Mouse (Mus musculus): Measurements from ENCODE around the gene Pvalb. TPM values are rescaled to one million over a fixed set of nuclear protein-coding genes. Genes with fewer than 3 reads are reported as not detected.

Pvalb gene
- polyA plus RNA-seq (2015; fragmentation: Nextera tagmentation; extraction: Ambion mirVana): not detected in 2 replicates

DNA sequence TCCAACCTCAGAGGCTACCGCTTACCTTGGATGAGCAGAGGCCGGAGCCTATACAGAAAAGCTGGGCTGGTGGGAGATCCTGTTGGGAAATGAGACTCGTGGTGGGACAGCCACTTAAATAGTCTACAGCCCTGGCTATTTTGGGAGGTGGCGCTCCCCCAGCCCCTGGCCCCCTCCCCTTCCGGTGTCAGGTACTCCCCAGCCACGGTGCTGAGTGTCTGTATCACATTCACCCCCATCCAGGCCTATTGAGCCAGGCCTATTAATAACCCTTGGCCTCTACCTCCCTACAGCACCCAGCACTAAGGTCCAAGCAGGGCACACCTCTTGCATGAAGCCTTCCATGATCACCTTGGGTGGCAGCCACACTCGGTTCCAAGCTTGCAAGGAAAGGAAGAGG, at the start of gene Pvalb:
Pvalb (minus strand) TSS at position 89 of the 400 bp plus-strand sequence.
- Histone ChIP-seq H3K9me3 (no peaks in the 10 kb centered on the region), H3K27ac (no peak within 1 kb of the TSS), H3K36me3 (no peaks in the 10 kb centered on the region), H3K4me2 (replicated peaks) (no peak within 1 kb of the TSS), H3K27me3 (replicated peaks) (peaks cover 46% of the 10 kb centered on the region), H3K4me3 (replicated peaks) (no peak within 1 kb of the TSS), H3K9ac (no peak within 1 kb of the TSS), H3K4me1 (replicated peaks) (peaks cover 4% of the 10 kb centered on the region; the same call in 1 of the 2 replicates)
- WGBS: 87% methylated on average over 7 of the region's 7 CpGs
- ATAC-seq: no peak

DNA sequence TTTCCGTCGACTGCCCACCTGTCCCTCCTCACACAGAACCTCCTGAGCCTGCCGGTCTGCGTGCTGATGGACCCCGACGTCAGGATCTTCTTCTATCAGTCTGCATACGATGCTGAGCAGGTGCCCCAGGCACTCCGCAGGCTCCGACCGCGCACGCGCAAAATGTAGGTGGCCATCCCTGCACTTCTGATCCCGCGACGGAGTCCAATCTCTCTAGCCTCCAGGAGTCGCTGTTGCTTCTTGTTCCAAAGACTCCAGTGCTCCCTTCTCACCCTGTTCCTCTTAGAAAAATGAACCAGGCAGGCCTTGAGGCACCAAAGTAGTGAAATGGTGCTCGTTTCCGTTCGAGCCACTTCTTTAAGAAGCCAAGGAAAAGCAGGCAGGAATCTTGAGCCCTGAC, 48.6 kb upstream of the Pvalb start:
- Histone ChIP-seq H3K4me3 (replicated peaks) (no peak overlapping the region), H3K4me2 (replicated peaks) (no peak overlapping the region), H3K9me3 (no peaks in the 10 kb centered on the region), H3K27ac (no peak overlapping the region), H3K27me3 (replicated peaks) (peaks cover 27% of the 10 kb centered on the region), H3K9ac (no peak overlapping the region), H3K4me1 (replicated peaks) (no peaks in the 10 kb centered on the region), H3K36me3 (no peaks in the 10 kb centered on the region)
- no peak for ATAC-seq
- 20% methylated on average over 20 of the region's 20 CpGs for WGBS

DNA sequence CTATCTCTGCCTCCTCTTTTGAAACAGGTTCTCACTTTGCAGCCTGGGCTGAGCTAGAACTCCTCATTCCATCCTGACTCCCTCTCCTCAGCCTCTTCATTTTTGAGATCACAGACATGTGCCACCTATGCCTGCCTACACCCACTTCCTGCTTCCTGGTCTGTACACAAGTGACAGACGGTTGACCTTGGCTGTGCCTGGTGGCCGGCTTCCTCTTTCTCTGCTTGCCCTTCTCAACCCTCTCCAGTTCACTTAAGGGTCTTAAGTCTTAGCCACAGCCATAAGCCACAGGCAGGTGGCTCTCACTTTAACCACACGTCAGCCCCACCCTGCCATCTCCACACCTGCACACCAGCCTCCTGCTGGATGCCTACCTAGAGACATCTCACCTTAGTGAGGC, 42.2 kb upstream of the Pvalb start:
- no peak overlapping the region for H3K9ac ChIP-seq
- ATAC-seq: no peak
- H3K4me2 ChIP-seq (replicated peaks): no peak overlapping the region
- H3K27ac ChIP-seq: no peak overlapping the region
- WGBS: 64% methylated on average over 3 of the region's 3 CpGs
- H3K4me3 ChIP-seq (replicated peaks): no peak overlapping the region
- H3K4me1 ChIP-seq (replicated peaks): 0 out of 2 replicates have a peak, but pooled peaks cover 2% of the 10 kb centered on the region
- H3K9me3 ChIP-seq: no peaks in the 10 kb centered on the region
- peaks cover 3% of the 10 kb centered on the region for H3K27me3 ChIP-seq (replicated peaks)
- H3K36me3 ChIP-seq: no peaks in the 10 kb centered on the region

DNA sequence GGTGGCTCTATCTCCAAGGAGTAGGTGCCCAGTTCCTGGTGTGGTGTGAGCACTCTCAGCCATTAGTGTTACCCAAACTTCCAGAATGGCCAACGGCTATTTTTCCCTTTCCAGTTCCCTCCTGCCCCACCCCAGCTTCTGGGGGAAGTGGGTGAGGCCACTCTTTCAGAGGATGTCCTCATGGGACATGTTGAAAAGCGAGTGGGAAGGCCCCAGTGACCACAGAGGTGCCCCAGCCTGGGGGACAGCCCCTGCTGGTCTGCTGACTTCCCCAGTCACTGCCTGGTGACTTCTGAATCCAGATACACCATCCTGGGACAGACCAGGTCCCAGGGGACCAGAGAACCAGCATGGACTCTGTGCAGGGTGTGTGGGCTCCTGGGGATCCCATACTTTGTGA, 41.5 kb upstream of the Pvalb start:
- H3K36me3 ChIP-seq: no peaks in the 10 kb centered on the region
- H3K9ac ChIP-seq: no peak overlapping the region
- ATAC-seq: no peak
- peaks cover 2% of the 10 kb centered on the region for H3K27me3 ChIP-seq (replicated peaks)
- WGBS: 64% methylated on average over 2 of the region's 2 CpGs
- no peak overlapping the region for H3K4me2 ChIP-seq (replicated peaks)
- no peak overlapping the region for H3K4me3 ChIP-seq (replicated peaks)
- H3K9me3 ChIP-seq: no peaks in the 10 kb centered on the region
- no peak overlapping the region for H3K27ac ChIP-seq
- 0 out of 2 replicates have a peak, but pooled peaks cover 5% of the 10 kb centered on the region for H3K4me1 ChIP-seq (replicated peaks)

DNA sequence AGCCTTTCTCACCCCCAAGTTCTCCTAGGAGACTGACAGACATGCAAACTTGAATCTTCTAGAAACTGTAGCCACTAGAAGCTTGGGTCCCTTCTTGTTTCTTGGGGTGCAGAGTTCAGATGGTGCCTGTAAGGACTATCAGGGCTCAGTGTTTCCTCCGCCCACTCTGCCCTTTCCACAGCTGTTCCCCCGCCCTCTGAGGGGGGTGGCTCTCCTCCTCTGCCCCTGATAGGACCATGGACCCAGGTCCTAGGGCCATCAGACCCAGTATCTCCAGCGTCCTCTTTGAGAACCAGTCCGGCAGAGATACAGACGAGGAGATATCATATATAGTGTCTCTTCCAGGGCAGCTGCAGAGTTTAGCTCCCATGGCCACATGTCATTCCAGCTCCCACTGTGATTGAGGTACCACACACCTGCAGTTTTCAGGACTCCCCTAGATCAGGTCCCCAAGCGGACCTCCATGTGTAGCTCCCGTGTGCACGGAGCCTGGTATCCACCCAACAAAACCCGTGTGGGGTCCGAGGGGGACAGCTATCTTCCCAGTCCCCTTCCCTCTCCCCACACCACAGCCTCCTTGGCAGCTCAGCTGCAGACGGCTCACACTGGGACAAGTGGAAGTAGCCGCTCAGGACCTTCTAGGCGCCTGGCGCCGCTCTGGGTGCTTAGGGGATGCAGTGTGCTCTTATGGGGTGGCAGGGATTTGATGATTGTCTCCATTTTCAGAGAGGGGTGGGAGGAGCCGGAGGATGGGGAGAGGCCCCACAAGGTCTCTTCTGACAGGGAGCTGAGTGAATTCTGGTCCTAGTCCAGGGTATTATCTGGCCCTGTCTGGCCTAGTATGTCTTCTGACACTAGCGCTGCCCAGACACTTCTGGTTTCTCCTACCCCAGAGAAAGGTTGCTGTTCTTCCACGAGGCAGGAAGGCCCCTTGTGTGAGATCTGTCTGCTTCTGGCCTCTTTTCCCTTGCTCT, 40.2 kb upstream of the Pvalb start:
- Histone ChIP-seq H3K4me2 (replicated peaks) (no peak overlapping the region), H3K27me3 (replicated peaks) (peaks cover 2% of the 10 kb centered on the region), H3K27ac (no peak overlapping the region), H3K36me3 (no peaks in the 10 kb centered on the region), H3K4me1 (replicated peaks) (0 out of 2 replicates have a peak, but pooled peaks cover 5% of the 10 kb centered on the region), H3K4me3 (replicated peaks) (no peak overlapping the region), H3K9me3 (no peaks in the 10 kb centered on the region), H3K9ac (no peak overlapping the region)
- ATAC-seq: no peak
- WGBS: 72% methylated on average over 18 of the region's 18 CpGs

DNA sequence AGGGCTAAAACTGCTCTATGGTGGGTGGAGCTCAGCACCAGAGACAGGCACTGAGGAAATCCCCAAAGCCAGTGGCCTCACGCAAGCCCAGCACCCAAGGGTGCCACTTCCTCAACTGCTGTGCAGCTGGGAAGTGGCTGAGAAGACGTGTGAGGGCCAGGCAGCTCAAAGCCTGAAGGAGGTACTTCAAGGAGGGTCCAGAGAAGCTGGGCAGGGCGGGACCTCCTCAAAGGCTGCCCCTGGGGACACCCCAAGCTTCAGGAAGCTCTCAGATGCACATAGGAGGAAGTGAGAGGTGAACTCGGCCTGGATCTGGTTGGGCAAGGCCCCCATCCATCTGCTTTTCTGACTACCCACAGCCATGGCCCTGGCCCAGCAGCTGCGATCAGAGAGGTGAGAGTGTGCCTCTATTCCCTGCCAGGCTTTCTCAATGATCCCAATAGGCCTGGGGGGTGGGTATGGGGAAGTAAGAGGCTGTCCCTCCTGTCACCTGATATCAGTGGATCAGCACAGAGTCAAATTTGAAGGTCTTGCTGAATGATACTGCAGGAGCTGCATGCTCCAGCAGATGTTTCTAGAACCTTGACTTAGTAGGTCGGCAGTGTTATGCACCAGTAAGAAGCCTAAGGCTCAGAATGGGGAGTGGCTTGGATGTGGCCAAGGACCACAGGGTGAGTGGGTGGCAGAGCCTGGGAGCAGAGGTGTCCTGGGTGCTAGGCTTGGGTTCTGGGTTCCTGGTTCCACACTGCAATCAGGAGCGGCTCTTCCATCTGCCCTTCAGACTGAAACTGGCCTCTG, 38.7 kb upstream of the Pvalb start, which contains the start of gene Ncf4:
Ncf4 (plus strand) TSS at position 107 of the 798 bp plus-strand sequence.
- no peak within 1 kb of the TSS; the same call in 1 of the 2 replicates for H3K27ac ChIP-seq
- no peak for ATAC-seq
- 0 out of 2 replicates have a peak, but pooled peaks cover 5% of the 10 kb centered on the region for H3K4me1 ChIP-seq (replicated peaks)
- H3K4me3 ChIP-seq (replicated peaks): no peak within 1 kb of the TSS
- H3K27me3 ChIP-seq (replicated peaks): peaks cover 7% of the 10 kb centered on the region
- no peak within 1 kb of the TSS for H3K4me2 ChIP-seq (replicated peaks)
- 65% methylated on average over 7 of the region's 7 CpGs for WGBS
- H3K36me3 ChIP-seq: no peaks in the 10 kb centered on the region
- H3K9ac ChIP-seq: no peak within 1 kb of the TSS
- H3K9me3 ChIP-seq: no peaks in the 10 kb centered on the region

DNA sequence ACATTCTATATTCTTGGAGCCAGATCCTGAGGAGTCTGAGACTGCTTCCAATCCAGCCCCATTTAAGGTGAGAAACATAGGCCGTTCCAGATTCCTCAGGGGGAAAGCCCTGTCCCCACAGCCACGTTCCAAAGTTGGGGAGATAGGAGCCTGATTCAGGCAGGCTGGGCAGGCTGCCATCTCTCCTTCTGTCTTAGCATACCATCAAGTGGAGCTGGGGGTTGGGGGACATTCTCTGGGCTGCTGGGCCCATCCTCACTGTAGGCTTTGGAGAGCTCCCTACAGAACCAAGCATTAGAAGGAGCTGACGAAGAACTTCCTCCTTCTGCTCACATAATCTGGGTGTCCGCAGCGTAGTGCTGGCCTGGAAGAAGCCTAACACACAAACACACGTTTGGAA, 37.6 kb upstream of the Pvalb start:
- no peak overlapping the region for H3K4me2 ChIP-seq (replicated peaks)
- H3K27me3 ChIP-seq (replicated peaks): peaks cover 13% of the 10 kb centered on the region; the same call in 1 of the 2 replicates
- no peaks in the 10 kb centered on the region for H3K9me3 ChIP-seq
- no peak overlapping the region for H3K9ac ChIP-seq
- ATAC-seq: peak; percentile 28; the same call in 1 of the 2 replicates
- H3K36me3 ChIP-seq: no peaks in the 10 kb centered on the region
- WGBS: 62% methylated on average over 6 of the region's 6 CpGs
- H3K4me1 ChIP-seq (replicated peaks): 0 out of 2 replicates have a peak, but pooled peaks cover 5% of the 10 kb centered on the region
- H3K27ac ChIP-seq: no peak overlapping the region
- no peak overlapping the region for H3K4me3 ChIP-seq (replicated peaks)

DNA sequence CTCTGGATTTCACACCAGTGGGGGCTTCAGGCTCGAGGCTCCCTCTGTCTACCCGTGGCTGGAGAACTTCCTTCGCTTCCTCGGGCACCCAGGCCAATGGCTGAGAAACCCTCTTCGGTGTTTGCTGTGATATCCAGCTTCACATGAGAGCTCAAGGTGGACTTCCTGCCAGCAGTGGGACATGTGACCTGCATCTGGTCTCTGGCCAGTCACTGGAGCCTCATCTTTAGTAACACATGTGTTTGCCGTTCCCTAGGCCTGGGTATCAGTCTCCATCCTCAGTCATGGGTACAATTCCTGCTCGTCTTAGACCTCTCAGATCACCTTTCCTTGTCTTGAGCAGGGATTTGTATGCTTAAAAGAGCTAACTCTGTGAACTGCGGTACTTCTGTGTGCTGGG, 36.9 kb upstream of the Pvalb start:
- no peaks in the 10 kb centered on the region for H3K9me3 ChIP-seq
- no peak overlapping the region for H3K4me3 ChIP-seq (replicated peaks)
- H3K4me1 ChIP-seq (replicated peaks): 0 out of 2 replicates have a peak, but pooled peaks cover 5% of the 10 kb centered on the region
- no peak overlapping the region for H3K9ac ChIP-seq
- no peak for ATAC-seq
- H3K36me3 ChIP-seq: no peaks in the 10 kb centered on the region
- H3K27me3 ChIP-seq (replicated peaks): peaks cover 16% of the 10 kb centered on the region; the same call in 1 of the 2 replicates
- no peak overlapping the region for H3K27ac ChIP-seq
- H3K4me2 ChIP-seq (replicated peaks): no peak overlapping the region
- 77% methylated on average over 8 of the region's 8 CpGs for WGBS

DNA sequence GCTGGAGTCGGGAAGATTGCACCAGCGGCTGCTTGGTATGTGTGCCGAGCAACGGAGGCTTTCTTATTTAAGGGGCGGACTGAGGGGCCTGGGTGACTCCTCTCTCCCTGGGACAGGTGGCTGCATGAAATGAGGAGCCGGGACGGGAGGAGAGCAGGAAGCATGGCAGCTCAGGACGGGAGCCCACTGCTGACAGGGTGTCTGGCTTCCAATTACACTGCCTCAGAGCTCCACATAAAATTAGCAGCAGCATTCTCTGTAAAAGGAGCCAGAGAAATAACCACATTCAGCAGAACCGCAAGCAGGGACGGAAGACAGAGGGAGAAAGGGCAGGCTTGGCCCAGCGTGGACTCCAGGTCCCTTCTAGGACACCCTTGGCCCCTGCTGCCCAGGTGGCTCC, 35.1 kb upstream of the Pvalb start:
- no peak overlapping the region for H3K9ac ChIP-seq
- H3K4me3 ChIP-seq (replicated peaks): no peak overlapping the region
- 0 out of 2 replicates have a peak, but pooled peaks cover 5% of the 10 kb centered on the region for H3K4me1 ChIP-seq (replicated peaks)
- H3K4me2 ChIP-seq (replicated peaks): no peak overlapping the region
- H3K27me3 ChIP-seq (replicated peaks): peaks cover 16% of the 10 kb centered on the region; the same call in 1 of the 2 replicates
- no peak overlapping the region for H3K27ac ChIP-seq
- H3K9me3 ChIP-seq: no peaks in the 10 kb centered on the region
- no peaks in the 10 kb centered on the region for H3K36me3 ChIP-seq
- ATAC-seq: no peak
- 48% methylated on average over 11 of the region's 11 CpGs for WGBS

DNA sequence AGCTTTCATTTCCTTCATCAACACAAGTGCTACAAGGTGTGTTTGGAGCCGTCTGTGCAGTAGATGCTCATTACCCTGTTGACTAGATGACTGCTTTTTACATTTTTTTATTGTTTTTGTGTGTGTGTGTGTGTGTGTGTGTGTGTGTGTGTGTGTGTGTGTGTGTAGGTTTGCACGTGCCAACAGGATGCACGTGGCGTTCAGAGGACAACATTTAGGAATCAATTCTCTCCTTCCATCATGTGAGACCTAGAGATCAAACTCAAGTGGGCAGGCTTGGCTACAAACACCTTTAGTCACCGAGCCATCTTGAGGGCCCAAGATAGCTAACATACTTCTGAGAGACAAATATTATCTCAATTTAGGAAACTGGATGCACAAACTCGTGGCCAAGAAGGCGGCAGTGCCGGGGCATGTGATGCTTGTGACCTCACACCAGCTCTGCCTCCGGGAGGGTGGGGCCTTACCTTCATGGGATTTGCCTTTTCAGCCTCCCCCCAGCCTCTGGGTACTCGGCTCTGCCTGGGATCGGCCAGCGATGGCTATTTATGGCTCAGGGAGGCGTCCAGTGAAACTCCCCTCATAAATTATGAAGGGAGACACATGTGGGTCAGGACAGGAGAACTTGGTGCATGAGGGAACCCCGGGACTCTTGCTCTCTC, 33.9 kb upstream of the Pvalb start:
- Histone ChIP-seq H3K4me3 (replicated peaks) (no peak overlapping the region), H3K4me1 (replicated peaks) (0 out of 2 replicates have a peak, but pooled peaks cover 5% of the 10 kb centered on the region), H3K9ac (no peak overlapping the region), H3K4me2 (replicated peaks) (no peak overlapping the region), H3K27ac (no peak overlapping the region), H3K27me3 (replicated peaks) (peaks cover 16% of the 10 kb centered on the region; the same call in 1 of the 2 replicates), H3K9me3 (no peaks in the 10 kb centered on the region), H3K36me3 (no peaks in the 10 kb centered on the region)
- ATAC-seq: no peak
- 59% methylated on average over 14 of the region's 14 CpGs for WGBS

DNA sequence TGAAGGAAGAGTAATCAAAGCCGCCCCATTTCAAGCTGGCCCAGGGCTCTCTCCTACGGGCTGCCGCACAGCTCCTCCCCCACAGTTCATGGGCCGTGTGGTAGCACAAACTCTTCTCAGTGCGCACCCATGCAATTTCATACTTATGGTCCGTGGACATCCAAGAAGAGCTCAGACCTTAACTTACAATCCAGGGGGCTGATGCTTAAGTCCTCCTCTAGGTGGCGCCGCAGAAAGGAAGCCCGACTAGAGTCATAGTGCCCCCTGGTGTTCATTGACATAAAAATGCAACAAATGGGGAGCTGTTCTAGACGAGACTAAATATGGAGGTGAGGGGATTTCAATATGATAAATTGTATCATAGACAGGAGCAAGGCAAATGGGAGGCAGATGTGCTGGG, 33.3 kb upstream of the Pvalb start:
- no peak for ATAC-seq
- no peaks in the 10 kb centered on the region for H3K9me3 ChIP-seq
- no peak overlapping the region for H3K27ac ChIP-seq
- 22% methylated on average over 10 of the region's 10 CpGs for WGBS
- no peak overlapping the region for H3K4me2 ChIP-seq (replicated peaks)
- H3K27me3 ChIP-seq (replicated peaks): peaks cover 14% of the 10 kb centered on the region; the same call in 1 of the 2 replicates
- H3K4me3 ChIP-seq (replicated peaks): no peak overlapping the region
- no peaks in the 10 kb centered on the region for H3K36me3 ChIP-seq
- no peak overlapping the region for H3K9ac ChIP-seq
- H3K4me1 ChIP-seq (replicated peaks): 0 out of 2 replicates have a peak, but pooled peaks cover 8% of the 10 kb centered on the region
